Mouse (Mus musculus) forebrain, embryonic 12.5 days (tissue): ENCODE measurements around the gene Nudt15. TPM values are rescaled to one million over a fixed set of nuclear protein-coding genes. Genes with fewer than 3 reads are reported as not detected.

Experiments used
- ATAC-seq: fragments of 200-750 bp; cut with Nextera tagmentation; 2 replicates; pipeline ENCODE4 v1.8.0; 2017; ENCODE audit warnings: moderate TSS enrichment; ENCODE audit not compliant: low FRiP score
- H3K27ac ChIP-seq: fragments of 300-500 bp; sonication (generic); 2 replicates; pipeline ENCODE4 v1.5.1; 2016; ENCODE audit warnings: mild to moderate bottlenecking
- H3K27me3 ChIP-seq: fragments of 300-500 bp; sonication (generic); 2 replicates; pipeline ENCODE4 v1.6.1; 2016; ENCODE audit warnings: mild to moderate bottlenecking
- H3K36me3 ChIP-seq: fragments of 300-500 bp; sonication (generic); replicated peaks from 2 replicates; pipeline ENCODE4 v1.6.1; 2016; ENCODE audit warnings: mild to moderate bottlenecking
- H3K4me1 ChIP-seq: fragments of 300-500 bp; sonication (generic); 2 replicates; pipeline ENCODE4 v1.6.1; 2016
- H3K4me2 ChIP-seq: fragments of 300-500 bp; sonication (generic); 2 replicates; pipeline ENCODE4 v1.6.1; 2016; ENCODE audit warnings: mild to moderate bottlenecking, moderate library complexity
- H3K4me3 ChIP-seq: fragments of 300-500 bp; sonication (generic); replicated peaks from 2 replicates; pipeline ENCODE4 v1.5.1; 2016; ENCODE audit warnings: mild to moderate bottlenecking
- H3K9ac ChIP-seq: fragments of 300-500 bp; sonication (generic); 2 replicates; pipeline ENCODE4 v1.6.1; 2016; ENCODE audit warnings: mild to moderate bottlenecking
- H3K9me3 ChIP-seq: fragments of 300-500 bp; sonication (generic); 2 replicates; pipeline ENCODE4 v1.6.1; 2016
- WGBS: fragments of 180-500 bp; shearing (Covaris S2); methylation state at CpG from one replicate; pipeline ENCODE4 v1.1.7; 2016; 5-methylcytosine and 5-hydroxymethylcytosine counted together
- polyA plus RNA-seq: library from polyadenylated mRNA; unstranded; fragments of >200 nt; fragmentation: Nextera tagmentation; extraction: Ambion mirVana; gene quantifications from 2 replicates; pipeline ENCODE4 v1.2.1, GENCODE M21; 2016

Nudt15 gene
- polyA plus RNA-seq, 1 experiment from 2014 or later, result 12.3 TPM

GRCm38 (mm10) chr14:73503237-73503933, 44.7 kb downstream of the Nudt15 start:
- H3K4me2 ChIP-seq, result no peak overlapping the region
- no peaks in the 10 kb centered on the region for H3K9me3 ChIP-seq
- H3K9ac ChIP-seq, result no peak overlapping the region
- 62% methylated on average over 13 of the region's 13 CpGs for WGBS
- H3K27me3 ChIP-seq, result no peaks in the 10 kb centered on the region
- ATAC-seq, result peak; percentile 65; the same call in 1 of the 2 replicates
- no peaks in the 10 kb centered on the region for H3K36me3 ChIP-seq
- peak overlapping the region; percentile 75 for H3K27ac ChIP-seq
- H3K4me1 ChIP-seq, result peaks cover 8% of the 10 kb centered on the region
- H3K4me3 ChIP-seq, result no peak overlapping the region

- Histone ChIP-seq H3K4me3 (no peak overlapping the region), H3K4me2 (no peak overlapping the region), H3K27me3 (no peaks in the 10 kb centered on the region), H3K9ac (no peak overlapping the region), H3K4me1 (peaks cover 8% of the 10 kb centered on the region), H3K27ac (peak overlapping the region; percentile 75), H3K9me3 (no peaks in the 10 kb centered on the region), H3K36me3 (no peaks in the 10 kb centered on the region)
- WGBS, result 39% methylated on average over 7 of the region's 7 CpGs
- peak; percentile 73 for ATAC-seq
These were observed 45.4 kb downstream of the Nudt15 start for GRCm38 (mm10) chr14:73502591-73503184.

GRCm38 (mm10) chr14:73501721-73502120, 46.3 kb downstream of the Nudt15 start:
- 81% methylated on average over 6 of the region's 6 CpGs for WGBS
- H3K4me1 ChIP-seq, result peaks cover 8% of the 10 kb centered on the region
- H3K27ac ChIP-seq, result peak overlapping the region; percentile 66

GRCm38 (mm10) chr14:73501283-73501682, 46.8 kb downstream of the Nudt15 start:
- 89% methylated on average over 9 of the region's 9 CpGs for WGBS

More at GRCm38 (mm10) chr14:73501721-73502120, 46.3 kb downstream of the Nudt15 start:
- no peak overlapping the region for H3K4me3 ChIP-seq
- no peak for ATAC-seq
- no peak overlapping the region for H3K9ac ChIP-seq
- H3K36me3 ChIP-seq, result no peaks in the 10 kb centered on the region
- H3K27me3 ChIP-seq, result no peaks in the 10 kb centered on the region
- no peaks in the 10 kb centered on the region for H3K9me3 ChIP-seq
- no peak overlapping the region for H3K4me2 ChIP-seq

GRCm38 (mm10) chr14:73495753-73496152, 52.3 kb downstream of the Nudt15 start:
- H3K9me3 ChIP-seq, result no peaks in the 10 kb centered on the region
- H3K9ac ChIP-seq, result no peak overlapping the region
- peaks cover 2% of the 10 kb centered on the region; the same call in 1 of the 2 replicates for H3K4me1 ChIP-seq
- ATAC-seq, result no peak
- 80% methylated on average over 7 of the region's 7 CpGs for WGBS
- no peak overlapping the region for H3K4me2 ChIP-seq
- H3K27ac ChIP-seq, result no peak overlapping the region
- H3K4me3 ChIP-seq, result no peak overlapping the region
- H3K36me3 ChIP-seq, result no peaks in the 10 kb centered on the region
- no peaks in the 10 kb centered on the region for H3K27me3 ChIP-seq

More at GRCm38 (mm10) chr14:73501283-73501682, 46.8 kb downstream of the Nudt15 start:
- ATAC-seq, result no peak
- no peak overlapping the region for H3K27ac ChIP-seq
- H3K9me3 ChIP-seq, result no peaks in the 10 kb centered on the region
- H3K4me2 ChIP-seq, result no peak overlapping the region
- no peak overlapping the region for H3K9ac ChIP-seq
- no peak overlapping the region for H3K4me3 ChIP-seq
- no peaks in the 10 kb centered on the region for H3K36me3 ChIP-seq
- no peaks in the 10 kb centered on the region for H3K27me3 ChIP-seq
- H3K4me1 ChIP-seq, result peaks cover 8% of the 10 kb centered on the region

GRCm38 (mm10) chr14:73494122-73494521, 53.9 kb downstream of the Nudt15 start:
- no peak for ATAC-seq

GRCm38 (mm10) chr14:73493356-73493755, 54.7 kb downstream of the Nudt15 start:
- Histone ChIP-seq H3K4me3 (no peak overlapping the region), H3K4me1 (peaks cover 2% of the 10 kb centered on the region; the same call in 1 of the 2 replicates), H3K4me2 (no peak overlapping the region), H3K27ac (no peak overlapping the region), H3K36me3 (no peaks in the 10 kb centered on the region), H3K27me3 (no peaks in the 10 kb centered on the region), H3K9me3 (no peaks in the 10 kb centered on the region), H3K9ac (no peak overlapping the region)
- no peak for ATAC-seq
- WGBS, result 91% methylated on average over 6 of the region's 6 CpGs

More at GRCm38 (mm10) chr14:73494122-73494521, 53.9 kb downstream of the Nudt15 start:
- 77% methylated on average over 6 of the region's 6 CpGs for WGBS
- Histone ChIP-seq H3K4me3 (no peak overlapping the region), H3K4me2 (no peak overlapping the region), H3K36me3 (no peaks in the 10 kb centered on the region), H3K9me3 (no peaks in the 10 kb centered on the region), H3K27ac (no peak overlapping the region), H3K27me3 (no peaks in the 10 kb centered on the region), H3K4me1 (peaks cover 2% of the 10 kb centered on the region; the same call in 1 of the 2 replicates), H3K9ac (no peak overlapping the region)

GRCm38 (mm10) chr14:73486641-73487040, 61.4 kb downstream of the Nudt15 start:
- Histone ChIP-seq H3K9me3 (no peaks in the 10 kb centered on the region), H3K4me1 (no peaks in the 10 kb centered on the region), H3K27me3 (no peaks in the 10 kb centered on the region), H3K4me2 (no peak overlapping the region), H3K36me3 (no peaks in the 10 kb centered on the region), H3K27ac (no peak overlapping the region), H3K4me3 (no peak overlapping the region), H3K9ac (no peak overlapping the region)
- no peak for ATAC-seq
- 92% methylated on average over 5 of the region's 5 CpGs for WGBS

GRCm38 (mm10) chr14:73484366-73485110, 63.5 kb downstream of the Nudt15 start:
- Histone ChIP-seq H3K27ac (no peak overlapping the region), H3K27me3 (no peaks in the 10 kb centered on the region), H3K9me3 (no peaks in the 10 kb centered on the region), H3K9ac (no peak overlapping the region), H3K4me3 (no peak overlapping the region), H3K36me3 (no peaks in the 10 kb centered on the region), H3K4me2 (no peak overlapping the region), H3K4me1 (no peaks in the 10 kb centered on the region)
- WGBS, result 67% methylated on average over 3 of the region's 3 CpGs
- ATAC-seq, result no peak

- no peak for ATAC-seq
- H3K9me3 ChIP-seq, result no peaks in the 10 kb centered on the region
- H3K27ac ChIP-seq, result no peak overlapping the region
- H3K9ac ChIP-seq, result no peak overlapping the region
- no peak overlapping the region for H3K4me3 ChIP-seq
- no peaks in the 10 kb centered on the region for H3K27me3 ChIP-seq
- no peak overlapping the region for H3K4me2 ChIP-seq
- 78% methylated on average over 5 of the region's 5 CpGs for WGBS
- H3K36me3 ChIP-seq, result no peaks in the 10 kb centered on the region
- no peaks in the 10 kb centered on the region for H3K4me1 ChIP-seq
These were observed 64.4 kb downstream of the Nudt15 start for GRCm38 (mm10) chr14:73483516-73484229.

- WGBS, result 12% methylated on average over 1 of the region's 1 CpGs
- H3K4me3 ChIP-seq, result no peak overlapping the region
- no peaks in the 10 kb centered on the region for H3K9me3 ChIP-seq
- H3K9ac ChIP-seq, result no peak overlapping the region
- H3K27ac ChIP-seq, result no peak overlapping the region
- no peaks in the 10 kb centered on the region for H3K27me3 ChIP-seq
- H3K36me3 ChIP-seq, result no peaks in the 10 kb centered on the region
- H3K4me2 ChIP-seq, result no peak overlapping the region
- ATAC-seq, result no peak
- H3K4me1 ChIP-seq, result peaks cover 9% of the 10 kb centered on the region; the same call in 1 of the 2 replicates
These were observed 68.3 kb downstream of the Nudt15 start for GRCm38 (mm10) chr14:73479771-73480170.

GRCm38 (mm10) chr14:73478321-73478720, 69.7 kb downstream of the Nudt15 start:
- Histone ChIP-seq H3K9me3 (no peaks in the 10 kb centered on the region), H3K4me2 (no peak overlapping the region), H3K27ac (no peak overlapping the region), H3K36me3 (no peaks in the 10 kb centered on the region), H3K27me3 (no peaks in the 10 kb centered on the region), H3K4me1 (peaks cover 18% of the 10 kb centered on the region; the same call in 1 of the 2 replicates), H3K9ac (no peak overlapping the region), H3K4me3 (no peak overlapping the region)
- 80% methylated on average over 3 of the region's 3 CpGs for WGBS
- ATAC-seq, result no peak
